Comparison of ENCODE assay signal across 8 mouse cellular contexts in genomic region chr16:13158906-13159889, GRCm38 (mm10). TPM values are rescaled to one million over a fixed set of nuclear protein-coding genes. Genes with fewer than 3 reads are reported as not detected.
DNase-seq lines count a peak whose midpoint lies in the region; ATAC-seq and TF ChIP-seq lines count a peak whose summit lies in the region.

No protein-coding gene starts in this region.

- no peaks in the 10 kb centered on the region for H3K27me3 ChIP-seq in midbrain, embryonic 11.5 days (ENCODE audit: control insufficient read depth, insufficient read depth, low read length)
- H3K27me3 ChIP-seq in stomach, embryonic 15.5 days (replicated peaks): no peaks in the 10 kb centered on the region

- H3K36me3 ChIP-seq in midbrain, embryonic 11.5 days (ENCODE audit: control insufficient read depth, insufficient read depth, low read length): no peaks in the 10 kb centered on the region
- no peaks in the 10 kb centered on the region for H3K36me3 ChIP-seq in stomach, embryonic 15.5 days

- ATAC-seq in inflammation-experienced regulatory T-cells, adult 6 months: peak; percentile 64
- peak; percentile 47; the same call in 1 of the 2 replicates for ATAC-seq in midbrain, embryonic 11.5 days (ENCODE audit: low FRiP score)
- ATAC-seq in stomach, embryonic 15.5 days (ENCODE audit: insufficient read depth, low FRiP score, low read depth): peak; percentile 36; the same call in 1 of the 2 replicates

- H3K4me3 ChIP-seq in left cerebral cortex, adult 2 months: peak overlapping the region; percentile 39; the same call in 1 of the 2 replicates
- no peak overlapping the region for H3K4me3 ChIP-seq in midbrain, embryonic 11.5 days (ENCODE audit: low read depth, low read length)
- H3K4me3 ChIP-seq in stomach, embryonic 15.5 days (replicated peaks): peak overlapping the region; percentile 34; the same call in 1 of the 2 replicates

- DNase-seq in adrenal gland, adult (ENCODE audit: inconsistent age in 2 of 2, low spot score in 1 of 2): peak; percentile 39 to 58
- no peak for DNase-seq in adrenal gland, adult 8-10 months
- DNase-seq in c-Kit-positive CD71-negative TER-119-negative erythroid progenitor cells, embryonic 14.5 days (ENCODE audit: low read depth): peak; percentile 38
- peak; percentile 35 for DNase-seq in gastrocnemius, postnatal 25 days
- DNase-seq in left cerebral cortex, adult 2 months (ENCODE audit: extremely low spot score in 1 of 2, low spot score in 2 of 2): peak; percentile 49 to 60
- DNase-seq in midbrain, embryonic 11.5 days (ENCODE audit: low spot score, missing footprints): peak; percentile 86

- H3K4me1 ChIP-seq in midbrain, embryonic 11.5 days (ENCODE audit: control insufficient read depth, insufficient read depth, low read length): no peaks in the 10 kb centered on the region
- no peaks in the 10 kb centered on the region for H3K4me1 ChIP-seq in stomach, embryonic 15.5 days

- TF ChIP-seq CTCF in left cerebral cortex, adult 2 months (IDR thresholded peaks at IDR 0.05): no peak

- intact Hi-C loops in left cerebral cortex, adult 2 months (cut with DNase I): no loop called here

- H3K27ac ChIP-seq in left cerebral cortex, adult 2 months: peak overlapping the region; percentile 91
- no peak overlapping the region for H3K27ac ChIP-seq in midbrain, embryonic 11.5 days (ENCODE audit: low read depth, low read length)
- peak overlapping the region; percentile 48; the same call in 1 of the 2 replicates for H3K27ac ChIP-seq in stomach, embryonic 15.5 days

- H3K9ac ChIP-seq in midbrain, embryonic 11.5 days (ENCODE audit: low read length): no peak overlapping the region
- no peak overlapping the region for H3K9ac ChIP-seq in stomach, embryonic 15.5 days

- WGBS in midbrain, embryonic 11.5 days: 65% methylated on average over 13 of the region's 13 CpGs
- WGBS in stomach, embryonic 15.5 days: 22% methylated on average over 13 of the region's 13 CpGs

- no peaks in the 10 kb centered on the region for H3K9me3 ChIP-seq in midbrain, embryonic 11.5 days (ENCODE audit: control insufficient read depth, low read length)
- no peaks in the 10 kb centered on the region for H3K9me3 ChIP-seq in stomach, embryonic 15.5 days

- H3K4me2 ChIP-seq in midbrain, embryonic 11.5 days: no peak overlapping the region
- peak overlapping the region; percentile 62 for H3K4me2 ChIP-seq in stomach, embryonic 15.5 days

RNA-seq across cellular contexts. Expression of gene Ercc4, which starts 49.7 kb away (rescaled TPM):
- total RNA-seq in adrenal gland, adult 8-10 months (2022): 10 to 100 TPM; 19.8 to 34.3 (median 24.3) TPM
- 1 to 10 TPM; 5.3 to 5.4 TPM for total RNA-seq in gastrocnemius, postnatal 25 days (2021)
- polyA plus RNA-seq in inflammation-experienced regulatory T-cells, adult 6 months (2017; shearing (Covaris generic)): 10 to 100 TPM; 16.2 to 20.3 (median 16.3) TPM
- 10 to 100 TPM; 21.3 to 25.8 TPM for total RNA-seq in left cerebral cortex, adult 2 months (2021)
- polyA plus RNA-seq in midbrain, embryonic 11.5 days (2014; fragmentation: Nextera tagmentation; extraction: Ambion mirVana): 13.7 TPM in 2 replicates
- 11.4 and 12.2 TPM in 2 replicates for polyA plus RNA-seq in stomach, embryonic 15.5 days (2015; fragmentation: Nextera tagmentation; extraction: Ambion mirVana)
